Mouse (Mus musculus): ENCODE results near the gene Anks1b. TPM values are rescaled to one million over a fixed set of nuclear protein-coding genes. Genes with fewer than 3 reads are reported as not detected.
A peak's percentile ranks its signal among the peaks of the same experiment; 100 is the strongest.

Anks1b gene
- total RNA-seq, 2 experiments from 2014 or later, result 0.10 to 0.14 TPM

GRCm38 (mm10) chr10:90970560-90970959, 1097.3 kb downstream of the Anks1b start:
- no peak for DNase-seq

- DNase-seq, result no peak
Observed at GRCm38 (mm10) chr10:90974084-90974483, 1100.8 kb downstream of the Anks1b start.

GRCm38 (mm10) chr10:90974491-90974890, 1101.2 kb downstream of the Anks1b start:
- DNase-seq, result no peak

- DNase-seq, result no peak
Observed at GRCm38 (mm10) chr10:90981811-90982210, 1108.5 kb downstream of the Anks1b start.

GRCm38 (mm10) chr10:90983046-90983445, 1109.7 kb downstream of the Anks1b start:
- DNase-seq, result no peak

- DNase-seq, result no peak
Observed at GRCm38 (mm10) chr10:90990340-90990739, 1117.0 kb downstream of the Anks1b start.

GRCm38 (mm10) chr10:90992237-90992636, 1118.9 kb downstream of the Anks1b start:
- no peak for DNase-seq

- DNase-seq, result no peak
Observed at GRCm38 (mm10) chr10:90993869-90994268, 1120.6 kb downstream of the Anks1b start.

GRCm38 (mm10) chr10:90999899-91000298, 1126.6 kb downstream of the Anks1b start:
- no peak for DNase-seq

GRCm38 (mm10) chr10:91001421-91001820, 1128.1 kb downstream of the Anks1b start:
- DNase-seq, result peak; percentile 15

GRCm38 (mm10) chr10:91005858-91006538, 1132.7 kb downstream of the Anks1b start:
- DNase-seq, result no peak

Other genes with a start within 250 kb of the Anks1b start
- gene Scyl2, start 187.2 kb upstream of the Anks1b start, total RNA-seq (2021), result 10 to 100 TPM; 21.4 to 22.1 TPM
- 1 to 10 TPM; 8.1 to 9.8 TPM for gene Actr6, start 141.2 kb upstream of the Anks1b start, total RNA-seq (2021)
- gene Uhrf1bp1l, start 128.5 kb upstream of the Anks1b start, total RNA-seq (2021), result 10 to 100 TPM; 28.8 to 31.4 TPM